Mouse (Mus musculus) CH12.LX (cell line): ENCODE measurements around the gene Ttc17.

Experiments
- CTCF ChIP-seq, 2 experiments: IDR thresholded peaks in 1 of 2; conservative IDR thresholded peaks in 1 of 2; 2 replicates each; pipeline ENCODE4 v1.5.1; 2011 to 2012; ENCODE audit warnings: low read depth in 2 of 2, low read length in 2 of 2, improper control_type of control experiment in 1 of 2, inconsistent platforms in 1 of 2, mild to moderate bottlenecking in 1 of 2, moderate library complexity in 1 of 2
- EP300 ChIP-seq: IDR thresholded peaks from 2 replicates; pipeline ENCODE4 v1.6.1; 2011; ENCODE audit warnings: low read length, improper control_type of control experiment
- GABPA ChIP-seq: IDR thresholded peaks from 2 replicates; pipeline ENCODE4 v1.6.1; 2012; ENCODE audit warnings: low read depth, low read length, improper control_type of control experiment, inconsistent platforms; ENCODE audit not compliant: insufficient replicate concordance
- MAFK ChIP-seq: IDR thresholded peaks from 2 replicates; pipeline ENCODE4 v1.6.1; 2011; ENCODE audit warnings: low read length, improper control_type of control experiment; ENCODE audit not compliant: insufficient replicate concordance
- NRF1 ChIP-seq: IDR thresholded peaks from 2 replicates; pipeline ENCODE4 v1.6.1; 2014; ENCODE audit warnings: low read depth, mild to moderate bottlenecking, inconsistent platforms, low read length, improper control_type of control experiment, moderate library complexity
- POLR2A ChIP-seq: IDR thresholded peaks from 2 replicates; pipeline ENCODE4 v1.6.1; 2011; ENCODE audit warnings: low read depth, mild to moderate bottlenecking, improper control_type of control experiment, low read length
- RCOR1 ChIP-seq: conservative IDR thresholded peaks from 2 replicates; pipeline ENCODE4 v1.6.1; 2012; ENCODE audit warnings: low read depth, mild to moderate bottlenecking, inconsistent platforms, low read length, improper control_type of control experiment
- SMC3 ChIP-seq: IDR thresholded peaks from 2 replicates; pipeline ENCODE4 v1.6.1; 2011; ENCODE audit warnings: low read depth, low read length, improper control_type of control experiment
- TCF12 ChIP-seq: IDR thresholded peaks from 2 replicates; pipeline ENCODE4 v1.6.1; 2014; ENCODE audit warnings: low read depth, mild to moderate bottlenecking, inconsistent platforms, low read length, improper control_type of control experiment
- USF1 ChIP-seq: IDR thresholded peaks from 2 replicates; pipeline ENCODE4 v1.6.1; 2014; ENCODE audit warnings: low read depth, mild to moderate bottlenecking, inconsistent platforms, low read length, improper control_type of control experiment
- ZKSCAN1 ChIP-seq: IDR thresholded peaks from 2 replicates; pipeline ENCODE4 v1.6.1; 2012; ENCODE audit warnings: low read depth, inconsistent platforms, low read length, improper control_type of control experiment, borderline replicate concordance

DNA sequence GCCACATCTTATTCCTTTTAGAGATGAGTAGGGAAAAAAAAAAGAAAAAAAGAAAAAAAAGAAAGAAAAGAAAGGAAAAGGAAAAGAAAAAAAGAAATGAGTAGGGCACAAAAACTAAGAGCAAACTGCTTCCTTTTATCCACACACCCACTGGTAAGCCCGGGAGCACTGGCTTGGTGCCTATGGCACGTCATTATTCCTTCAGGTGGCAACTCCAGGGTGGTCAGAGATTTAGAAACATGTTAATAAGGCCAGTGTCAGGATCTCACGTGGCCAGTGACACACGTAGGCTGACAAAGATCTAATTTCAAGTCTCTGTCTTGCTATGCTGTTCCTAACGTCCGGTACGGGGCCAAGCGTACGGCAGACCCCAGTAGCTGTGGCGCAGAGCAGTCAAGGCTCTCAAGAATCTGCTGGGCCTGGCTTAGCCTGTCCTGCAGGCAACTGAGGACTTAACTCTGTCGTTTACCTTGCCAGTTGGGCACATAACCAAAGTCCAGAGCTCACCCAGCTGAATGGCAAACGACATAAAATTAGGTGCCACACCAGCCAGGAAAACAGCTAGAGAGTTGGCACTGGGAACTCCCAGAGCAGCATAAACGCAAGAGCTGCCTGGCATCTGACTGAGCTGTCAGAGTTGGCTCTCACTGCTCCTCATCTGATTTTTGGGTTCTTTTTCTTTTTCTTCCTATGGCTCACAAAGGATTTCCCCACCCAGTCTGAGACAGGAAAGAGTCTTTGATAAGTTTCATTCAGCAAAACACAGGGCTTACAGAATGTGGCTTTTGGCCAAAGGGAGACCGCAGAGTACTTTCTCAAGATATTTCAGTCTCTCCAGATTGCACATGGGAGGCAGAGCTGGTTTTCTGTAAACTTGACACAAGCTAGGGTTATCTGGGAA lies 72.4 kb downstream of the Ttc17 start:
- TF ChIP-seq CTCF (conservative IDR thresholded peaks at IDR 0.05 in 1 of 2, IDR thresholded peaks at IDR 0.05 in 1 of 2; ENCODE audit: low read depth in 2 of 2, low read length in 2 of 2) (no peak), RCOR1 (no peak), SMC3 (no peak), GABPA (no peak), NRF1 (no peak), TCF12 (no peak), ZKSCAN1 (no peak), USF1 (no peak), POLR2A (no peak), MAFK (no peak), EP300 (no peak)
